Mouse (Mus musculus): Measurements from ENCODE around the gene Ankrd54. TPM values are rescaled to one million over a fixed set of nuclear protein-coding genes. Genes with fewer than 3 reads are reported as not detected.

Ankrd54 gene
- polyA plus RNA-seq, 1 experiment: 28.2 TPM

- H3K27ac ChIP-seq (ENCODE audit: insufficient read depth, low read length): peak overlapping the region; percentile 85
- no peak overlapping the region for H3K4me3 ChIP-seq (ENCODE audit: insufficient read depth, low read length)
- H3K4me1 ChIP-seq (ENCODE audit: control insufficient read depth, insufficient read depth, low read length): peaks cover 3% of the 10 kb centered on the region
- TF ChIP-seq POLR2A (IDR thresholded peaks at IDR 0.05; ENCODE audit: extremely low read depth, insufficient read depth, low read length) (no peak), CTCF (IDR thresholded peaks at IDR 0.05; ENCODE audit: extremely low read depth, insufficient read depth, low read length) (no peak)
Observed at GRCm38 (mm10) chr15:79101531-79101930, 38.8 kb upstream of the Ankrd54 start.

DNA sequence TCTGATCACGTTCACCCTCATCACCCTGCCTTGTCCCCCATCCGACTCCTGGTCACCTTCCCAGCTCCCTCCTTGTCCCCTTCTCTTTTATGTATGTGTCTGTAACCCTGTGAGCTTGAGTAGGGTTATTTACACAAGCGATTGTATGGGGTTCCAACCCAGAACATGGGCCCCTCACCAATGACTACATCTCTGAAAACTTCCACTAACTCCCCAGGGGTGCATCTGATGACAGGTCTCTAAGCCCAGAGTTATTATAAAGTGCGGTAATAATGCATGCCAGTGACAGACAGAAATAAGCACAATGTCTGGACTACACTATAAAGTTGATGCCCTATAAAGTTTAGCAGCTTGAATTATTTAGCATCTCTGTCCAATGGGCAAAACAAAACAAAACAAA, 37.7 kb upstream of the Ankrd54 start:
- TF ChIP-seq POLR2A (IDR thresholded peaks at IDR 0.05; ENCODE audit: extremely low read depth, insufficient read depth, low read length) (no peak), CTCF (IDR thresholded peaks at IDR 0.05; ENCODE audit: extremely low read depth, insufficient read depth, low read length) (no peak)
- H3K4me1 ChIP-seq (ENCODE audit: control insufficient read depth, insufficient read depth, low read length): peaks cover 3% of the 10 kb centered on the region
- no peak overlapping the region for H3K4me3 ChIP-seq (ENCODE audit: insufficient read depth, low read length)
- H3K27ac ChIP-seq (ENCODE audit: insufficient read depth, low read length): no peak overlapping the region

DNA sequence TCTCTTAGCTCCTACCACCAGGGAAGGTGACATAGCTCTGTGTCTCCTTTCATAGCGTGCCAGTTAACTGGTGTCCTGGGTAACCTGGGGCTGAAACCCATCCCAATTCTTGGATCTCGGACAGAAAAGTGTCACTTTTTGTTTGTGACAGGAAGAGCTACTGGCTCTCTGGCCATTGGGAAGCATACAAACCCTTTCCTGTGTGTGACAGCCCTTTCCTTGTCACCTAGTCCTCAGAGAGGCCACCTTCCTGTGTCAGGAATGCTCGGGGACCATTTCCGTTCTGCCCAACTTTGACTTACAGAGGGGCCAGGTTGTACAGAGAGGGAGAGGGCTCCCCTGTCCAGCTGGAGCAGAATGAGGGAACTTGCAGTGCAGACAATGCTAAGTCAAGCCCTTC, 36.8 kb upstream of the Ankrd54 start:
- Histone ChIP-seq H3K4me1 (ENCODE audit: control insufficient read depth, insufficient read depth, low read length) (peaks cover 3% of the 10 kb centered on the region), H3K4me3 (ENCODE audit: insufficient read depth, low read length) (no peak overlapping the region), H3K27ac (ENCODE audit: insufficient read depth, low read length) (peak overlapping the region; percentile 18; the same call in 1 of the 2 replicates)
- TF ChIP-seq CTCF (IDR thresholded peaks at IDR 0.05; ENCODE audit: extremely low read depth, insufficient read depth, low read length): no peak
- TF ChIP-seq POLR2A (IDR thresholded peaks at IDR 0.05; ENCODE audit: extremely low read depth, insufficient read depth, low read length): no peak

GRCm38 (mm10) chr15:79098868-79099267, 36.2 kb upstream of the Ankrd54 start:
- peaks cover 3% of the 10 kb centered on the region for H3K4me1 ChIP-seq (ENCODE audit: control insufficient read depth, insufficient read depth, low read length)
- H3K4me3 ChIP-seq (ENCODE audit: insufficient read depth, low read length): no peak overlapping the region
- no peak for TF ChIP-seq CTCF (IDR thresholded peaks at IDR 0.05; ENCODE audit: extremely low read depth, insufficient read depth, low read length)
- TF ChIP-seq POLR2A (IDR thresholded peaks at IDR 0.05; ENCODE audit: extremely low read depth, insufficient read depth, low read length): no peak
- peak overlapping the region; percentile 87 for H3K27ac ChIP-seq (ENCODE audit: insufficient read depth, low read length)

DNA sequence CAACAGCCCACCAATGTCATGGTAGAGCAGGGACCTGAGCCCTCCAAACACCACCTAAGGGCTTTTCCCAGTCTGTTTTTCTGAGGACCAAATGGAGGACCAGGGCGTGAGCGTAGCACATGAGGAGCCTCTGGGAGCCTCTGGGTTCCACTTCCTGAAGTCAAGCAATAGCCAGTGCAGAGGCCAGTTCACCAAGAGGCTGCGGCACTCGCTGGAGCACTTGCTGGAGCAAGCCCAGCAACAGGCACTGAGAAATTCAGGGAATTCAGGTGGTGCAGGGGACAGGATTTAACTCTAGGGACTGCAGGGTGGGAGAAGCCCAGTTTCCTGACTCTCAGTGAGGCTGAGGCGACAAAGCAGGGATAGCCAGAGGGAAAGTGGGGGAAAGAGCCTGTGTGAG, 35.5 kb upstream of the Ankrd54 start:
- Histone ChIP-seq H3K27ac (ENCODE audit: insufficient read depth, low read length) (peak overlapping the region; percentile 87), H3K4me1 (ENCODE audit: control insufficient read depth, insufficient read depth, low read length) (no peaks in the 10 kb centered on the region; the same call in none of the 2 replicates), H3K4me3 (ENCODE audit: insufficient read depth, low read length) (no peak overlapping the region)
- TF ChIP-seq POLR2A (IDR thresholded peaks at IDR 0.05; ENCODE audit: extremely low read depth, insufficient read depth, low read length) (no peak), CTCF (IDR thresholded peaks at IDR 0.05; ENCODE audit: extremely low read depth, insufficient read depth, low read length) (no peak)

DNA sequence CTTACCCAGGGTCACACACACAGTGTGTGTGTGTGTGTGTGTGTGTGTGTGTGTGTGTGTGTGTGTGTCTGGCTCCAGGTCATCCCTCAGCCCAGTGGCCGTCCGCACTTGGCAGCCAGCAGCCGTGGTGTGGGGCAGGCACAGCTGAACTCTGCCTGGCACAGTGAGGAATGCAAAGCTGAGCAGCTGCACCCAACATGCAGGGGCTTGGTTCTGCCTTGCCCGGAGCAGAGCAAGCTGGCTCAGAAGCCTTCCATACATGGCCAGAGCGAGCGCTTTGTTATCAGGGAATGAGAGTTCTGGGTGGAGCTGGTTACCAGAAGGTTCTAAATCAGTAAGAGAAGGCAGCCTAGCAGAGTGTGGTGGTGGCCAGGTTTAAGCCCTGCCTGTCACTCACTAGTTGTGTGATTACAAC, 34.9 kb upstream of the Ankrd54 start:
- H3K27ac ChIP-seq (ENCODE audit: insufficient read depth, low read length): peak overlapping the region; percentile 87
- H3K4me3 ChIP-seq (ENCODE audit: insufficient read depth, low read length): no peak overlapping the region
- TF ChIP-seq CTCF (IDR thresholded peaks at IDR 0.05; ENCODE audit: extremely low read depth, insufficient read depth, low read length): no peak
- TF ChIP-seq POLR2A (IDR thresholded peaks at IDR 0.05; ENCODE audit: extremely low read depth, insufficient read depth, low read length): no peak
- H3K4me1 ChIP-seq (ENCODE audit: control insufficient read depth, insufficient read depth, low read length): peaks cover 1% of the 10 kb centered on the region

DNA sequence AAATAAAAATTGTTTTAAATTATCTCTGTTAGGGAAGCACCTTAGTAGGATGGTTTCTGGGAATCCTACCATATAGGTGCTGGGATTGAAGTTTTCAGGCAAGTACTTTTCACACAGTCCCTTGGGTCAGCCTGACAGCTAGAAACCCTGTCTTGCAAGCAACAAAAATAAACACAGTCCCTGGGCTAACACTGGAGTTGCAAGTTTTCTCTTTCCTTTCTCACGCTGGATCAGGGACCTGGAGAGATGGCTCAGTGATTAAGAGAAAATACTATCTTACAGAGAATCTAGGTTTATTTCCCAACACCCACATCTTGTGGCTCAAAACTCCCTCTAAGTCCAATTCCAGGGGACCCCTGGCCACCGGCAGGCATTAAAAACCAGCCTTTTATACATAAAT, 34.4 kb upstream of the Ankrd54 start:
- Histone ChIP-seq H3K27ac (ENCODE audit: insufficient read depth, low read length) (peak overlapping the region; percentile 87; the same call in 1 of the 2 replicates), H3K4me3 (ENCODE audit: insufficient read depth, low read length) (no peak overlapping the region), H3K4me1 (ENCODE audit: control insufficient read depth, insufficient read depth, low read length) (peaks cover 2% of the 10 kb centered on the region)
- TF ChIP-seq POLR2A (IDR thresholded peaks at IDR 0.05; ENCODE audit: extremely low read depth, insufficient read depth, low read length): no peak
- no peak for TF ChIP-seq CTCF (IDR thresholded peaks at IDR 0.05; ENCODE audit: extremely low read depth, insufficient read depth, low read length)

- no peak for TF ChIP-seq CTCF (IDR thresholded peaks at IDR 0.05; ENCODE audit: extremely low read depth, insufficient read depth, low read length)
- no peak for TF ChIP-seq POLR2A (IDR thresholded peaks at IDR 0.05; ENCODE audit: extremely low read depth, insufficient read depth, low read length)
- H3K4me1 ChIP-seq (ENCODE audit: control insufficient read depth, insufficient read depth, low read length): peaks cover 2% of the 10 kb centered on the region
- no peak overlapping the region; the same call in 1 of the 2 replicates for H3K27ac ChIP-seq (ENCODE audit: insufficient read depth, low read length)
- H3K4me3 ChIP-seq (ENCODE audit: insufficient read depth, low read length): no peak overlapping the region
Observed at GRCm38 (mm10) chr15:79096556-79096955, 33.9 kb upstream of the Ankrd54 start.

- Histone ChIP-seq H3K4me3 (ENCODE audit: insufficient read depth, low read length) (no peak overlapping the region), H3K4me1 (ENCODE audit: control insufficient read depth, insufficient read depth, low read length) (peaks cover 2% of the 10 kb centered on the region), H3K27ac (ENCODE audit: insufficient read depth, low read length) (no peak overlapping the region)
- TF ChIP-seq POLR2A (IDR thresholded peaks at IDR 0.05; ENCODE audit: extremely low read depth, insufficient read depth, low read length): no peak
- TF ChIP-seq CTCF (IDR thresholded peaks at IDR 0.05; ENCODE audit: extremely low read depth, insufficient read depth, low read length): no peak
Observed at GRCm38 (mm10) chr15:79095483-79095882, 32.8 kb upstream of the Ankrd54 start.

DNA sequence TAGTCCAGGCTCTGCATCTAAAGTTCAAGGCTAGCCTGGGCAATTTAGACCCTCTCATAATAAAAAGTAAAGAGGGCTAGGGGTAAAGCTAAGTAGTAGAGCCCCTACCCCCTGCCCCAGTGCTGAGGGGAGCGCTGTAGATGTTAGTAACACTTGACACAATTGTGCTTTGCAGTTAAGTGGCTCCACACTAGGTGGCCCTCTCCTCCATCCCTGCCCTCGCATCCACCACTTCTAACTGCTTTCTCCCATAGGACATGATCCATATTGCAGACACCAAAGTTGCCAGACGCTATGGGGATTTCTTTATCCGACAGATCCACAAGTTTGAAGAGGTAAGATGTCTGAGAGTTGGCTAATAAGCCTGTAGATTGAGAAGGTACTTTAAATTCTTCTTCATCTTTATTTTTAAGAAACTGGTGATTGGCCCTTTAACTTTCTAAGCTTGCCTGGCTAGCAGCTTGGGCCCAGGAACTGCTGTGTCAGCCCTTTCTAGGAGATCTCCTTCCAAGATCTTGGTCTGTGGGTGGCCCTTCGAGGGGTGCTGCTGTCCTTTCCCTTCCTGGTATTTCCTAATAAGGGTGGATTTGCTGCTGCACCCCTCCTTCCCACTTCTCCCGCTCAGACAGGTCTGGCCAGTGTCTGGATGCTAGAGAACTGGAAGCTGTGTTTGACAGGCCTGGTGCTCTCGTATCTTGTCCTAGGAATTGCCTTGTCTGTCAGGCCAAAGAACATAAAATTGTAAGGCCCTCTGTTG, 30.6 kb upstream of the Ankrd54 start:
- TF ChIP-seq POLR2A (IDR thresholded peaks at IDR 0.05; ENCODE audit: extremely low read depth, insufficient read depth, low read length) (no peak), CTCF (IDR thresholded peaks at IDR 0.05; ENCODE audit: extremely low read depth, insufficient read depth, low read length) (peak; percentile 82)
- Histone ChIP-seq H3K4me3 (ENCODE audit: insufficient read depth, low read length) (no peak overlapping the region), H3K27ac (ENCODE audit: insufficient read depth, low read length) (no peak overlapping the region), H3K4me1 (ENCODE audit: control insufficient read depth, insufficient read depth, low read length) (peaks cover 2% of the 10 kb centered on the region)
